Mouse (Mus musculus): Measurements from ENCODE around the gene Pim3.

GRCm38 (mm10) chr15:88832536-88832935, 29.4 kb upstream of the Pim3 start:
- TF ChIP-seq FLI1 (IDR thresholded peaks at IDR 0.05; ENCODE audit: low read length) (no peak), GATA1 (IDR thresholded peaks at IDR 0.05; ENCODE audit: borderline replicate concordance, low read length) (no peak)

Data from megakaryocyte, embryonic 14.5 days (primary cell).